Mouse (Mus musculus) yolk sac, embryonic 10.5 days (tissue): ENCODE data around the gene Itga1.
A peak's percentile ranks its signal among the peaks of the same experiment; 100 is the strongest.

Source experiments
- DNase-seq: peaks from one replicate; pipeline ENCODE4 v3.0.0-alpha.2; 2017; ENCODE audit warnings: low spot score

Itga1 gene

DNA sequence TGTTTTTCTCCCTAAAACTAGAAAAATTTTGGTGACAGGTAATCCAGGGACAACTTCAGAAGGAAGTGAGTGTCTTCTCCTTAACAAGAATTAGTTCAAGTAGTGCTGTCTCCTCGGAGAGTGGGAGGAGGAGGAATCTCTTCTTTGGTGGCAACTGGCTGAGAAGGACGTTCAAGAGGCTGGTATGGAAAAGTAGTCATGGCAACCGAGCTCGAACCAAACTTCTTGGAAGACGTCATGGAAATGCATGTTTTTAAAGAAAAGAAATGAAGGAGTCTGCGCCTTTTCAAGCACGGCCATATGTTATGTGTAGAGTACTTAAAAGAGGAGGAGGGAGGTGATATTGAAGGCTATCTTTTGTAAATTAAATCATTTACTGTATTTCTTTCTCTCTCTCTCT lies 49.2 kb downstream of the Itga1 start:
- DNase-seq: no peak

DNA sequence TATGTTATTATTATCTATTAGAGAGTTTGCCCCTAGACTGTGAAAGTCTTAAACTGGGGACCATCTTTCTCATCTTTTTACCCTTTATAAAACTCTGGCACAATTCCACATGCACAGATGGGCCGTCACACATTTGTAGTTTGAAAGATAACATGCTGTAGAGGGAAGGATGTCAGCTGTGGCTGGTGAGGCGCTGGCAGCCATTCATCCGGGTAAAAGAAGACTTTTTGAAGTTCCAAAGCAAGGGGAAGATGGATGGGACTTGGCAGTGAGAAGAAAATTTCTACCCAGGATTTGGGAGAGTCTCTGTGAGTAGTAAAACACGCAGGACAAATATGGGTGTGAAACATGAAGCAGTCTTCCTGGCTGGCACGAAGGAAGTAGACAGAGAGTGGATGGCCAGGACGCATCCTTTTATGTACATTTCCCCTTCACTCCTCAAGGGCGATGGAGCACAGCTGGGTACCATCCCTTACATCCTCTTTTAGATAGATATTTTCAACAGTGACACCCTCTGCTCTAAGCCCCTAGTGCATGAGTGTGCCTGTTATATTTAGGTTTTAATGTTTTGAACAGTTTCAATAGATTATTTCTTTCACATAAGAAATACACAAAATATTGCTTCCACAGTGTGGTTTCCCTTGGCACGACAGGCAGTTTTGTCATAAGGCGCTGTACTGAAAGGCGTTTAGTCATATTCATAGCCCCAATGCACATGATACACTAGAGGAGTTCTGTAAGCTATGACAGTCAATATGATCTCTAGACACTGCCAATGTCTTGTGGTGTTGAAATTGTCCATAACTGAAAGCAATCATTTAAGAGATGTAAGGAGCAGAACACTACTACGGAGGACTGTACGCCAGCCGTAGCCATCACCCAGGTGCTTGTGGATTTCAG lies 50.9 kb downstream of the Itga1 start:
- DNase-seq: no peak

DNA sequence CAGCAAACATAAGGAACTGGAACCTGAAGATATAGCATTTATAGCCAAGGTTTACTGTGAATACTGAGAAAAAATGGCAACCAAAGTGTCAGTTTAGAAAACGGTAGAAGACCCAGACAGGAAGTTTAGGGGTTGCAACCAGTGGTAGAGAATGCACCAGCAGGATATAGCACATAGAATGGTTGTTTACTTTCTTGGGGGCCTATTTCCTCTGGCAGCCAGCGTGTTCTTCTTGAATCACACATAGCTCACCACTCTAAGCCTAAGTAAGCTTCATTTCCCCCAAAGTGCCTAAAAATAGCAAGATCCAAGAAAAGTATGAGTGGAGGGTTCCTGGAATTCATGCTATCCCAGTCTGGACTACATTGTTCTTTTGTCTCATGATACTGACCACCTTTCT lies 59.1 kb downstream of the Itga1 start:
- no peak for DNase-seq

DNA sequence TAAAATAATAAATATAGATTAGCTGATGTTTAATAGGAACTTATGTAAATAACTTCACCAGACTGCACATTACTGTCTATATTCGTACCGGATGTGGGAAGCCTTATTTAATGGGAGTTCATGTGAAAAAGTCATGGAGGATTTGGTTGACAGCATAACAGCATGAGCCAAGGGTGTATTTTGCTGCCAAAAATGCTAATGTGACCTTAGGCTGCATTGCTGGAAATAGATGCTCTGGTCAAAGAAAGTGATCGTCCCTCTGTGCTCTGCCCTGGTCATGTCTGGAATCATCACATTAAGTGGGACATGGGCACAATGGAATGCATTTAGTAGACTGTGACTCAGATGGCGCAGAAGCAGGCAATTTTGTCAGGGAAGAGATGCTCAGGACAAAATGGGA lies 64.5 kb downstream of the Itga1 start:
- DNase-seq: no peak

DNA sequence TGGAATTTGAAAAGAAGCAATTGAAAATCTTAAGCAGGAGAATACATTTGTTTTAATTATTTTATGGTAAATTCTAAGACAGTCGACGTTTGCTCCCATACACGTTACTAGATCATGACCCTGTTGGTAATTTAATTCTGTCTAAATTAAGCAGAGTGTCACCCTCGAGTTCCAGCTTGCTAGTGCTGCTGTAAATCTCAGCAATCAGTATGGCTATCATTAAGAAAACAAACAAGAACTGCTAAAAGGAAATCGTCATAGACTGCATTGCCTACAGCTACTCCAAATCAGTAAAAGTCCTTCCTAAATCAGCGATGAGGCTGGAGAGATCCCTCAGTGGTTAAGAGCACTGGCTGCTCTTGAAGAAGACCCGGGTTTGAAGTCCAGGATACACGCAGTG lies 66.4 kb downstream of the Itga1 start:
- no peak for DNase-seq

DNA sequence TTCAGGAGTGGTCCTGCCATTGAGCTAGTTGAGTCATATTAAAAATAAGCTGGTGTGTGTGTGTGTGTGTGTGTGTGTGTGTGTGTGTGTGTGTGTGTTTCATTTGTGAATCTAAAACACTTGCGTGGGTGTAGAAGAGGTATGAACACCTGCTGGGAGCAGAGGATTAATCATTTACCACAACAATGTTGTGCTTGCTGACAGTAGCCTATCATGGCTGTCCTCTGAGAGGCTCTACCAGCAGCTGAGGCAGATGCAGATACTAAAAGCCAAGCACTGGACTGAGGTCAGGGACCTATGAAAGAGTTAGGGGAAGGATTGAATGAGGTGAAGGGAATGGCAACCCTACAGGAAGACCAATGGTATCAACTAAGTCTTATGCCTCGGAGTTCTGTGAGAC lies 68.6 kb downstream of the Itga1 start:
- no peak for DNase-seq

DNA sequence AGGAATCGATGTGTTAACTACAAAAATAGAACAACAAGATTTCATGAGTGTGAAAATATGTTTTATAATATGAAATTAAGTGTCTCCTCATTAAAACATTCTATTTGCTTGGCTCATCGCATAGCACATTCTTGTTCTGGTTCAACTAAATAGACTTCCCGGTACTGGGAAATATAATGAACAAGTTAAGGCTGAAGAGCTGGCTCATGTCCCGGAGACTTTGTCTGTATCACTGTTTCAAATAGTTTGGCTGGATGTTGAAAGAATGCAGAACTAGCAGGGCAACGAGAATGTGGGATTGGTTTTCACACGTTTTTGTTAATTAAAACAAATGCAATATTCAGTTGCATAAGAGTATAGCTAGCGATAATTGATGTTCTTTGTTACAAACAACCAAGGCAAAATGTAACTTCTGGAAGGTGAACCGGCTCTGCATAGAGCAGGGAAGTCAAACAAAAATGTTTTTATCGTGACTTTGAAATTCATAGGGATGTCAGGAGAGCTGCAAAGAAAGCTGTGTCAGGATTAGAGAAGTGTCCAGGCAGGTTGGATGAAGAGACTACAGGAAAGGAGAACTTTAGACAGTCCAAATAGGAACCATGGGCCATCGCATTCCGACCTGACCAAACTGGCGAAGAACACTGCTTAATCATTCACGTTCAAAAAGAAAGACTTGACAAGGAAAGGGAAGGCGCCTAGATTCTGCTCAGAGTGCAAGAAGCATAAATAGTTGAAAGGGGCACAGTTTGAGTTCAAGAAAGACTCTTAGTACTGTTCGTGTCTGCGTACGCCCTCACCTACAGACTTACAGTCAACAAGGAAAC lies 70.4 kb downstream of the Itga1 start:
- no peak for DNase-seq

DNA sequence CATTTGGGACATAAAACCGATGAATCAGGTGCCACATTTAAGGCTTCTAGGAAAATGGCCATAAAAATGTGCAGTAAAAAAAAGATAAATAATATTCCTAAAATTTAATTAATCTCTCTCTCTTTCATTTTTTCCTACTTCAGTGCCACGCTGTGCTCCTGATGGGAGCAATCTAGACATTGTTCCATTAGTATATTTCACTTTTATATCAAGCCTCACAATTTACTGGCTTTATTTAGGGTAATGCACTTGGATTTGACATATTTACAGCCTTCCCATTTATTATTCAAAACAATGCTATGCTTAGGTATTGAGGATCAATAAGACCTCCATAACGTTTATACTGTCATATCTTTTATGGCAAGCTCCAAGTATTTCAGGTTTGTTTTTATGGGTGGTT lies 76.4 kb downstream of the Itga1 start:
- DNase-seq: no peak

DNA sequence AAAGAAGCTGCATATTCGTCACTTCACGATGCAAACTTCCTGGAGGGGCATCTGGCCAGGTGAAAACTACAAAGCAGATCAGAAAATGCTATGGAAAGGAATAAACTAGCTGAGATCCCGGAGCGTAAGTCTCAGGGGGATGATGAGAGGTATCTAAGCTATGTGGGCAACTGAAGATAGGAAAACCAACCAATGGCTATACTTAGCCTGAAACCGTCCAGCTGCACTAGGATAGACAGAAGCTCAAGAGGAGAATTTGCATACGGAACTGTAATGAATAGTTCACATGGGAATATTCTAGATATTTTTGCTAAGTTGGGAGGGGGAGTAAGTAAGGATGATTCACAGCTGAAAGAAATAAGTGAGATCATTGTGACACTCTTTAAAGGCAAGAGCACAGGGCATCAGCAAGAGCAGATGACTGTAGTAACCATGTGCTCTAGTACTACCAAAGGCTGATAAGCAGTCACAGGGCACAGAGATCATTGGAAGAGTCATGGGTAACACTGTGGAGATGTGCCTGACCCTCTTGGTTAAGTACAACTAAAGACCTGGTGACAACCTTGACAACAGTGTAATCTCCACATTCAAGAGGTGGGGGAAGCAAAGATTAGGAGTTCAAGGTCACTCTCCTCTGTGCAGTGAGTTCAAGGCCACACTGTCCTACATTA lies 79.5 kb downstream of the Itga1 start:
- DNase-seq: no peak

DNA sequence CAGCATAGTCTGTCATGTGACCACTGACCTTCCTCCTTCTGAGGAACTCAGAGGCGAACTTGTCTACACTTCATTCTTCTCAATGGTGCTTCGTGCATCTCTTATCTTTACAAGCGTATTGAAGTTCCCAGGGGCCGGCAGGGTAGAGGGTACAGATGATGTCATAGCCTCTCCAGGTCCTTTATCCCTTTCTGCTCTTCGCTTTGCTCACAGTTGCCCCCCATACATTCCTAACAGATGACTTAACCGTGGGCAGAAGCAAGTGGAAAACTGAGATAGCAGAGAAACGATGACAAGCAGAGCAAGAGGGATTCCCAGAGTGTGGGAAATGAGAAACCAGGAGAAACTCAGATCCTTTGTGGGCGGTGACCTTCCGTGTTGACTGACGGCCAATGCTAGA lies 80.4 kb downstream of the Itga1 start:
- peak; percentile 9 for DNase-seq

DNA sequence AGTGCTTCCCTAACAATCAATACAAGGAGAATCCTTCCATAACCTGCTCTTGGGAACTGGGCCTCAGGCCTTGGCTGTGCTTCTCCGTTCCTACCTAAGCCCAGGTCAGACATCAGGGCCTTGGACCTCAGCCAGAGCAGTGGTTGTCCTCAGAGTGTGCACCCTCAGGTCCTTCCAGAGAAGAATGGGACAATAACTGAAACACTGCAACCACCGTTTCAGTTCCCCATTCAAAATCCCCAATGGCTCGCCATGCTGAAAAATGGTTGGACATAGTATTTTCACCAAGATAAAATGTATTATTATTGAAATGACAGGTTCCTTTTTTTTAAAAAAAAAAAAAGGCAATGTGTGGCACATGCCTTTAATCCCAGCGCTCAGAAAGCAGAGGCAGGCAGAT lies 81.0 kb downstream of the Itga1 start:
- DNase-seq: no peak

DNA sequence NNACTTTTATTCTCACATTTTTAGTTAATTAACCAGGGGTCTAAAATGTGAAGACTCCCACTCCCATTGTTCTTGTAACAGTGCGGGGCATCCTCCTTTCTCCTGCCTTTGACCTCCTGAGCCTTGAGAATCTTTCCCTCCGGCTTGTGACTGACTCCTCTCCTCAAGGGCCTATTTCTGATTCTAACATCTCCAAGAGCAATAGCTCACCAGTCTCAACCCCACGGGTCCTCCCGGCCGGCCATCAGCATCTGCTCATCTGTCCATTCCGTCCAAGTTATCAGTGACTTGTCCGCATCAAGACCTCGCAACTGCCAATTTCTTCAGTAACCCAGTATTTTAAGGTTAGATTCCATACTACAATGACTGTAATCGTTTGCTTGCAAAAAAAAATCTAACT lies 84.2 kb downstream of the Itga1 start:
- DNase-seq: no peak

DNA sequence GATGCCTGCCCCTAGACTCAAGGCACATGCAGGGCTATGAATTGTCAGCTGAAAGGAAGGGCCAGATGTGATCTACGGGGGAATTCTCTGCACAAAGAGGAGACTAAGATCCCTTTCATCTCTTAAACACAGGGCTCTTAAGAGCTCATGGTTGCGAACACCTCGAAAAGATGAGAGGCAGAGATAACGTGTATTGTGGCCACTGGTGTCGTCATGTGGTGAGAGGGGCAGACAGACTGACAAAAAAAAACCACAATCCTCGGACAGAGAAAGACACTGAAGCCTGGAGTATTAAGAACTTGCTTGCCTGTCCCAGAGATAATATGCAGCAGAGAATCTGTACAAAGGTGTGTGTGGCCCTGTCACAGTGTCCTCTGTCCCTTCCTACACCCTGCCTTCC lies 90.2 kb downstream of the Itga1 start:
- DNase-seq: no peak

DNA sequence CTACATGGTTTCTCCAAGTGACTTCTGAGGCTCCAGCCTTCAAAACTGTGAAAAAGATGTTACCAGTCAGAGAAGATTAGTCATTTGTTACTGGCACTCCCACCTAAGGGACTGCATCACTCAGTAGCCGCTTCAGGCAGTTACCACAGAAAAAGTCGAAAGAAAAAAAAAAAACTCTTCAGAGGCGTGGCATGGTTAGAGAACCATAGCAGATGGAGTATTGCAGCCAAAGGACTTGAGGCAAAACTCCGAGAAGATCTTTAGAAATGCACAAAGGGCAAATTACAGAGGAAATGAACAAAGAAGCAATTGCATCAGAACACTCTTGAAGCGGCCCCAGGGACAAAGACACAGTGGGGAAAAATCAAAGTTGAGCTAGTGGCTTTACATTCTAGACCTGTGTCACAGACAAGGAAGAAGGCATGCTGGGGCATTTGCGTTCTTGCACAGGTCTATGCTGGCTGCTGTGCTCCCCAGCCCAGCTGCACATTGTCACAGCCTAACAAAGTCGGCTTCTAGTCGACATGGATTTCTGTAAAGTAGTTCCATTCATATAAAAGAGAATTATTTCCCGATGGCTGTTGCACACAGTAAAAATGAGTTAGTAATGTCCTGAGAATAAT lies 95.4 kb downstream of the Itga1 start:
- no peak for DNase-seq

DNA sequence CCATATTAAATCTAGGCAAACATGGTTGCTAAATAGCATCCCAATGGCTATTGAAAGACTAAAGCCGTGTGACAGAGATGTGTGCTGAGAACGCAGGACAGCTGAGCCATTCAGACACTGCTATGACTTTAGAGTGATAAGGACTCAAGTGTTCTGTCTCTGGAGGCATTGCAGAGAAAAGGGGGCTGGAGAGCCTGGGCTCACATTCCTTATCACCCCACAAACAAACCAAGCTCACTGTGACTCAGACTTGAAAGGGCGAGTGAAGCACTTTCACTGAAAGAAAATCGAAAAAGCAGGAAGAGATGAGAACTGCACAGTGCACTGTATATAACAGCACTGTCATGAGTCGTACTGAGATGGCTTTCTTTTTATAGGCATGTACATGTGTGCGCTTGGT lies 96.4 kb downstream of the Itga1 start:
- no peak for DNase-seq

DNA sequence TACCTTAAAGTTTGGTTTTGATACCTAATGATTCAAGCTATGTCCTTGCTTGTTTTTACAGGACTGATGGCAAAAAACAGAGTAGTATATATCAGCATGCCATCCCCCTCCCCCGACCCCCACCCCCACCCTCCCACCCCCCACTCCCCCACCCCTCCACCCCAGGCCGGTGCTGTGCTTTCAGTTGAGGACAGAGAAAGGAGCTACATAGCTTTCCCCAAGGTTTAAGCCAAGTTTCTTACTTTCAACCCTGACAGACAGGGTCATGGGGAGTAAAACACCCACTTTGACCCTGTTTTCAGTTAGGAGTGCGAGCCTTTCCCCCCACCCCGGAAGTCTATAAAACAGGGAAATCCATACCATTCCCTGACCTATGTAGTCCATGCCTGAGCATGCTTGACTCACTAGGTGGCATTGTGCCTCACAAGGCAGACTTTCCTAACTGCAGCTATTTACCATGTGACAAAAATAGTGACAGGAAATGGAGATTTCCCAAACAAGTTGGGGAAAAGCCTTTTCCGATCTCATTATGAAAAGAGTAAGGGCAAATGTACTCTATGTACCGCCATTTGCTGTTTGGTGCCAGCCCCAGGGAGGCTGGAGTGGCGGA lies 98.2 kb downstream of the Itga1 start:
- DNase-seq: no peak

DNA sequence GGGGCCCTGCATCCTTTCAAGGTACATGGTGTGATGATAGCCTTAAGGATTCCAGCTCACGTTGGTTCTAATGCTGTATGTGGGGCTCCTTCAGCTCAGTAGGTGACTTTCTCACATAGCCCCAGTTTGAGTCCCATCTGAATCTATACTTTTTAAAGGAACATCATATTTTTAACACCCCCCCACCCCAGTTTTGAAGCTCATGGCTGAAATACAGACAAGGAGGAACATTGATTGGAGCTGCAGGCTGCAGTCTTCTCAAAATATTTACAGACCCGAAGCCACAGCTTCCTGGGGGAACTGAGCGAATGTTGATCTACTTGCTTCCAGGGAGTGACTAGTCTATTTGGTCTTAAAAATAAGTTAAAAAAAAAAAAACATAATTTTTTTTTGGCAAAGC lies 98.9 kb downstream of the Itga1 start:
- no peak for DNase-seq

DNA sequence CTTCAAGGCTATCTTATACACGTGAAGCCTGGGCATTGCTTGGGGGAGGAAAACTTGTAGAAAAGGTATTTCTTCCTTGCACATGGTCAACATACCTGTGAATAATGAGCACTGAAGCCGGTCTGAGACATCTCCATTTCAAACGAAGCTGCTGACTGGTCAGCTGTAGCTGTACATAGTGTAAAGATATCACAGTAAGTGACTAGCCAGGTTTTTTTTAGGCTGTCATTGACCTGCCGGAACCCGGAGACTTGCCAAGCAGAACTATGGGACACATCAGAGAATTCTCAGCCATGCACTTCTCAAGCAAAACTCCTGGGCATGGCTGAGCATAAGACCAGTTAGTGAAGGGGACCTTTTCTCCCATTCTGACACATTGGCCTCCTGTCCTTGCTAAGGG lies 99.6 kb downstream of the Itga1 start:
- DNase-seq: no peak

DNA sequence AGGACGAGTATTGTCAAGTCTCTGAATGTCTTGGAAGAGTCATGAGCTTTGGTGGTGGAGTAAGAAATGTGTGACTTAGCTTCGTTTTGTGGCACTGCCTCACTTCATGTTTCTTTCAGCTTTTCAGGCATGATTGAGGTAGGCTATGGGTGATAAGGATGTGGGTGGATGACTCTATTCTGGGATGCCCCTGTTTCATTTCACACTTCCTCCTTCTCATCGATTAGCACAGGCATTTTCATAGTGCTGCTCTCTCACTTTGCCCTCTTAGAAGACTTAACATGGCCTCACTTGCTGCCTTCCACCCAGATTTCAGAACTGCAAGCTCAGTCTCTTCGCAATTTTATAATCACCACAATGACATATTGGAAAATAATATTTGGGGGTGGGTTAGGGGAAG lies 102.2 kb downstream of the Itga1 start:
- DNase-seq: no peak

DNA sequence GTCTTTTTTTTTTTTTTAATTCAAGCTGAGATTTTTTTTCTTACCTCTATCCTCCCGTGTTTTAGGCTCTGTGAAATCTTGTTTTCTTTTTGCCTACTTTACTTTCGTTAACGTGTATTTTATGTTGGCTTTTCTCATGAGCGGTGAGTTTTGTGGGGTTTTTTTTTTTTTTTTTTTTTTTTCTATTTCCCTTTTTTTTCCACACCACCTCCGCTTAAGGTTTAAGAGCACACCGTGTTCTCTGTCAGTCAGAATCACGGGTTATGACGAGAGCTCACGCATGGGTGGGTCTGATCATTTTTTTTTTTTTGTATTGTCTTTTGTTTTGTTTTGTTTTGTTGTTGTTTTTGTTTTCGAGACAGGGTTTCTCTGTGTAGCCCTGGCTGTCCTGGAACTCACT lies 103.7 kb downstream of the Itga1 start:
- DNase-seq: no peak

DNA sequence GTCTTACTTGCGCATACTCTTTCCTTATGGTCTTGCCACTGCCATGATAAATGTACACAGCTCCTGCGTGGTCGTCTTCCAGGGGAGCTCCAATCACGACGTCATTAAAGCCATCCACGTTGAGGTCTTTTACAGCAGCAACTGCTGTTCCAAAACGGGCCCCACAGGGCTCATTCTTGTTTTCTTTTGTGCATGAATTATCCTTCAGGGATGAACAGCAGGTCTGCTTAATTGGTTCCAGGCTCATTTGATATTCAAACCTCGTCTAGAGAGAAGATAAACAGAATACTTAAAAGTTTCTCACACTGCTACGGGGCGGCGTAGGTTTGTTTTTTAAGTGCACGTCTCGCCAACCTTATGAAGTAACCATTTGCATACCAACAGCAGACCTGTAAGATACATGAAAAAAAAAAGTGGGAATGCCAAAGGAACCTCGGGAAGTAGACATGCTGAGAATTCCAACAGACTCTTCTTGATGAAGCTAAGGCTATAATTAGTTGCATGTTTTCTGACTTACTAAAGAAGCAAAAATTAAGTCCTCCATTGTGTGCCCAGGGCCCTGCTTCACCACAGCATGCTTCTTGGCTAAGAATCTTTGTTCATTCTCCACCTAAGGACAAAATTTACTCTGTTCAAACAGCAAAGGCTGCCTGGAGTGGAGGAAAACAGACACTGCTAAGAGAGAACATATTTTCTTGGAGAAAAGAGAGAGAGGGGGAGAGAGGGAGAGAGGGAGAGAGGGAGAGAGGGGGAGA lies 109.3 kb downstream of the Itga1 start:
- DNase-seq: no peak
